Mouse (Mus musculus) intestine, embryonic 15.5 days (tissue): ENCODE measurements at regions not wholly inside any gene's neighbourhood (a gene's known extent, or its start where the extent isn't known, plus 50 kb on each side); places are given as distances from the start of the nearest gene placed in this dataset.

Source experiments
- ATAC-seq: fragments of 200-750 bp; cut with Nextera tagmentation; 2 replicates; pipeline ENCODE4 v1.8.0; 2017; ENCODE audit warnings: moderate TSS enrichment, moderate library complexity
- H3K27ac ChIP-seq: fragments of 300-500 bp; sonication (generic); 2 replicates; pipeline ENCODE4 v1.5.1; 2015; ENCODE audit warnings: mild to moderate bottlenecking, inconsistent platforms
- H3K27me3 ChIP-seq: fragments of 300-500 bp; sonication (generic); replicated peaks from 2 replicates; pipeline ENCODE4 v1.6.1; 2015; ENCODE audit warnings: inconsistent platforms
- H3K36me3 ChIP-seq: fragments of 300-500 bp; sonication (generic); 2 replicates; pipeline ENCODE4 v1.6.1; 2015; ENCODE audit warnings: inconsistent platforms
- H3K4me1 ChIP-seq: fragments of 300-500 bp; sonication (generic); replicated peaks from 2 replicates; pipeline ENCODE4 v1.6.1; 2015; ENCODE audit warnings: inconsistent platforms
- H3K4me2 ChIP-seq: fragments of 300-500 bp; sonication (generic); replicated peaks from 2 replicates; pipeline ENCODE4 v1.6.1; 2015; ENCODE audit warnings: mild to moderate bottlenecking, inconsistent platforms
- H3K4me3 ChIP-seq: fragments of 300-500 bp; sonication (generic); replicated peaks from 2 replicates; pipeline ENCODE4 v1.5.1; 2015; ENCODE audit warnings: inconsistent platforms
- H3K9ac ChIP-seq: fragments of 300-500 bp; sonication (generic); 2 replicates; pipeline ENCODE4 v1.6.1; 2015; ENCODE audit warnings: inconsistent platforms
- H3K9me3 ChIP-seq: fragments of 300-500 bp; sonication (generic); 2 replicates; pipeline ENCODE4 v1.6.1; 2016; ENCODE audit warnings: inconsistent platforms
- WGBS: fragments of 180-500 bp; shearing (Covaris S2); methylation state at CpG from one replicate; pipeline ENCODE4 v1.1.7; 2015; 5-methylcytosine and 5-hydroxymethylcytosine counted together

GRCm38 (mm10) chr7:136825647-136826046 lies 68.8 kb upstream of the Mgmt start:
- H3K36me3 ChIP-seq, result no peaks in the 10 kb centered on the region
- no peaks in the 10 kb centered on the region for H3K9me3 ChIP-seq
- H3K27me3 ChIP-seq, result peaks cover 5% of the 10 kb centered on the region; the same call in 1 of the 2 replicates
- no peak for ATAC-seq
- no peak overlapping the region for H3K27ac ChIP-seq
- WGBS, result 25% methylated on average over 16 of the region's 16 CpGs
- no peaks in the 10 kb centered on the region for H3K4me1 ChIP-seq
- no peak overlapping the region for H3K4me3 ChIP-seq
- no peak overlapping the region for H3K4me2 ChIP-seq
- no peak overlapping the region for H3K9ac ChIP-seq

DNA sequence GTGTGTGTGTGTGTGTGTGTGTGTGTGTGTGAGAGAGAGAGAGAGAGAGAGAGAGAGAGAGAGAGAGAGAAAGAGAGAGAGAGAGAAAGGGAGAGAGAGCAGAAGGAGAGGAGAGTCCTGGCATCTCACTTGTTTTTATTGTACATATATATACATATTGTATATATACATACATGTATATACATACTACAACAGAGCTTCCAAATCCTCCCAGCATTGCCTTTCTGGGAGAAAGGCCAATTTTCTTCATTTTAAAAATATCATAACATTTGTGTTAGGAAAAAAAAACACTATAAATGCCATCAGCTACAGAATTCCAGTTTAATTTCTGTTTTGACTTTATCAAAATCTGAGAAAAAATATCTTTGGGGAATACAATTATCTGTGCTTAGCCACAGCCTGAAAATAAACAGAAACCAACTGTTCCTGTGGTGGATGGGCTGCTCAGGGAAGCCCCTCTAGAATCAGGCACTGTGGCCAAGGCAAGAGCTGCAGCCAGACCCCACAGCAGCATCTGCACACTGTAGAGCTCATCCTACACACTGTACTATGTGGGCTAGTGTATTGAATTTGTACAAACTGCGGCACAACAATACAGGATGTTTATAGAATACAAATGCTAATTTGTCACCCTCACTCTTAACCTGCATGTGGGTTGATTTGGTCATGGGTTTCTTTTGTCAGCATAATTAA lies 64.6 kb upstream of the Mgmt start:
- Histone ChIP-seq H3K9me3 (no peaks in the 10 kb centered on the region), H3K4me2 (no peak overlapping the region), H3K27me3 (peaks cover 5% of the 10 kb centered on the region; the same call in 1 of the 2 replicates), H3K27ac (no peak overlapping the region), H3K4me1 (no peaks in the 10 kb centered on the region), H3K9ac (no peak overlapping the region), H3K36me3 (no peaks in the 10 kb centered on the region), H3K4me3 (no peak overlapping the region)
- ATAC-seq, result no peak
- WGBS, result 58% methylated on average over 1 of the region's 1 CpGs

- no peaks in the 10 kb centered on the region for H3K36me3 ChIP-seq
- no peaks in the 10 kb centered on the region for H3K4me1 ChIP-seq
- no peak for ATAC-seq
- H3K4me3 ChIP-seq, result no peak overlapping the region
- no peaks in the 10 kb centered on the region for H3K27me3 ChIP-seq
- H3K27ac ChIP-seq, result no peak overlapping the region
- no peaks in the 10 kb centered on the region for H3K9me3 ChIP-seq
- H3K4me2 ChIP-seq, result no peak overlapping the region
- no peak overlapping the region for H3K9ac ChIP-seq
- 74% methylated on average over 7 of the region's 7 CpGs for WGBS
Observed at GRCm38 (mm10) chr7:136832419-136832818, 62.0 kb upstream of the Mgmt start.

DNA sequence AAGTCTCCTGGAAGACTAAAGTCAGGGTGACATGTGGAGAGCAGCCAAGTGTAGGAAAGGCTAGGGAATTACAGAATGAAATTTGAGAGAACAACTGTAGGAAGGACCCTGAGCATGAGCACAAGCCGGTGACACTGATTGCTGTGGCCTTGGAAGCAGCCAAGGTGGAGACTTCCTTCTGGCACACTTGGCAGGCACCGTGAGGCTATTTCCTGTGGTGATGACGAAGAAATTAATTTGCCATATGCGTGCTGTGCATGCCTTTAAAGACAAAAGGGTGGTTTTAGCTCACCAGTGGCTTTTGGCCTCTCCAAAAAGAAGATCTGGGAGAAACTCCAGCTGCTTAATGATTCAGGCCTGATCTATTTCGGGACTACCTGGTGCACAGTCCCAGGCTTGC lies 55.4 kb upstream of the Mgmt start:
- H3K27ac ChIP-seq, result no peak overlapping the region
- H3K27me3 ChIP-seq, result no peaks in the 10 kb centered on the region
- H3K4me1 ChIP-seq, result 0 out of 2 replicates have a peak, but pooled peaks cover 8% of the 10 kb centered on the region
- ATAC-seq, result no peak
- WGBS, result 57% methylated on average over 5 of the region's 5 CpGs
- no peak overlapping the region for H3K4me3 ChIP-seq
- no peak overlapping the region for H3K4me2 ChIP-seq
- no peaks in the 10 kb centered on the region for H3K36me3 ChIP-seq
- H3K9ac ChIP-seq, result no peak overlapping the region
- no peaks in the 10 kb centered on the region for H3K9me3 ChIP-seq

DNA sequence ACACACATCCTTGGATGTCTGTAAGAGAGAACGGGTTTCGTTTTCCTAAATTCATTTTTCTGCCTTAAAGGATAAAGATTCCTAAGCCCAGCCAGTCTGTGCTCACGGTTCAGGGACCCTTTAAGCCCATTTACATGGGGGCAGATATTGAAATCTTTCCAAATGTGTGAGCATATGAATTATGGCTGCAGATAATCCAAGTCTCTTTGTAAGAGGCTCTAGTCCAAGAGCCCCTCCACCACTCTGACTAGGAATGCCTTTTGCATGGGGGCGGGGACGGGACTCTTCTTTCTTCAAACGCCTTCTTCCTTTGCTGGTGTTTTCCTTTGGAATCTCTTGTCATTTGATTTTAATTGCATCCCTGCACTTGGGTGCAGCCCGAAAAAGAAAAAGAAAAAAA lies 54.2 kb upstream of the Mgmt start:
- Histone ChIP-seq H3K9me3 (no peaks in the 10 kb centered on the region), H3K9ac (no peak overlapping the region), H3K27ac (no peak overlapping the region), H3K4me2 (no peak overlapping the region), H3K4me1 (0 out of 2 replicates have a peak, but pooled peaks cover 8% of the 10 kb centered on the region), H3K4me3 (no peak overlapping the region), H3K36me3 (no peaks in the 10 kb centered on the region), H3K27me3 (no peaks in the 10 kb centered on the region)
- no peak for ATAC-seq
- WGBS, result 56% methylated on average over 7 of the region's 7 CpGs

GRCm38 (mm10) chr7:136842751-136843150 lies 51.7 kb upstream of the Mgmt start:
- 80% methylated on average over 7 of the region's 7 CpGs for WGBS
- no peak overlapping the region for H3K9ac ChIP-seq
- 0 out of 2 replicates have a peak, but pooled peaks cover 8% of the 10 kb centered on the region for H3K4me1 ChIP-seq
- no peak overlapping the region for H3K27ac ChIP-seq
- H3K4me3 ChIP-seq, result no peak overlapping the region
- no peaks in the 10 kb centered on the region for H3K36me3 ChIP-seq
- no peak for ATAC-seq
- H3K4me2 ChIP-seq, result no peak overlapping the region
- H3K27me3 ChIP-seq, result no peaks in the 10 kb centered on the region
- no peaks in the 10 kb centered on the region for H3K9me3 ChIP-seq

DNA sequence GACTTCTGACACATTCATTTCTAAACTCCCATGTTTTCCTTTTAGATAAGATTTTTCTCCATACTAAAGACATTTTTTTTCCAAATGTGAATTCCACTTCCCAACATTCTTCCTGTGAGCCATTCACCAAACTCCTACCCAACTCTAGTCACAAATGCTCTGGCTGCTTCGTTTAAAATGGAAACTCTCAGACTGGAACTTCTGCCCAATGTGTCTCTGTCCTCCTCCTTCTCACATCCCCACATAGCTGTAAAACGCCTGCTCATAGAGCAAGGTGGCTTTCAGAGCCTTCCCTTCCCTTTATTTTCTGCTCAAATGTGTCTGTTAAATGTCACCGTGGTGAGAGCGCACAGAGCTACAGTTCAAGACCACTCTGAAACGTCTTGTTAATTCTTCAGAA lies 50.1 kb upstream of the Mgmt start:
- H3K27ac ChIP-seq, result no peak overlapping the region
- 0 out of 2 replicates have a peak, but pooled peaks cover 4% of the 10 kb centered on the region for H3K4me1 ChIP-seq
- no peak for ATAC-seq
- H3K36me3 ChIP-seq, result no peaks in the 10 kb centered on the region
- H3K4me3 ChIP-seq, result no peak overlapping the region
- no peak overlapping the region for H3K4me2 ChIP-seq
- no peaks in the 10 kb centered on the region for H3K9me3 ChIP-seq
- WGBS, result 30% methylated on average over 5 of the region's 5 CpGs
- H3K9ac ChIP-seq, result no peak overlapping the region
- H3K27me3 ChIP-seq, result no peaks in the 10 kb centered on the region
